Mouse (Mus musculus) embryo, embryonic 11 days (tissue): Measurements from ENCODE around the gene Pdcd5.

Experiments used
- DNase-seq: peaks from one replicate; pipeline ENCODE4 v3.0.0-alpha.2; 2015

Pdcd5 gene

GRCm38 (mm10) chr7:35647101-35647698, at the start of gene Pdcd5:
Pdcd5 (minus strand) TSS chr7:35647521.
- DNase-seq: peak; percentile 97

DNA sequence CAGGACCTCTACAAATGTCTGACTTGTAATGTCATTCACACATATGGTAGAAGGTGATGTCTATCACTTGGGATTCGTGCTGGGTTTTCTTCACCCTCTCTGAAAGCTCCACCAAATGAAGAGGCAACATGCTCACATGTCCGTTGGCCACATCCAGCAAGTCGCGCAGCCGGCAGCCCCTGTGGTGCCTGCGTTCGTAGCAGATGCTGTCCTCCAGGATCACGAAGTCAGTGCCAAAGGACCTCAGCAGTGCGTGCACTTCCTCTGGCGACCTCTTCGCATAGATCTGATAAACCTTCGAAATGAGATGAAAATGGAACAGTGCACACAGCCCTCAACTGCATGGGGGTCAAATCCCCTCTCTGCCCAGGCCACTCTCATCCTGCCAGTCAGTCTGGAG, 45.3 kb upstream of the Pdcd5 start:
- DNase-seq: no peak

- no peak for DNase-seq
Observed at GRCm38 (mm10) chr7:35692117-35692516, 44.8 kb upstream of the Pdcd5 start.

- no peak for DNase-seq
Observed at GRCm38 (mm10) chr7:35688781-35689349, 41.5 kb upstream of the Pdcd5 start.

DNA sequence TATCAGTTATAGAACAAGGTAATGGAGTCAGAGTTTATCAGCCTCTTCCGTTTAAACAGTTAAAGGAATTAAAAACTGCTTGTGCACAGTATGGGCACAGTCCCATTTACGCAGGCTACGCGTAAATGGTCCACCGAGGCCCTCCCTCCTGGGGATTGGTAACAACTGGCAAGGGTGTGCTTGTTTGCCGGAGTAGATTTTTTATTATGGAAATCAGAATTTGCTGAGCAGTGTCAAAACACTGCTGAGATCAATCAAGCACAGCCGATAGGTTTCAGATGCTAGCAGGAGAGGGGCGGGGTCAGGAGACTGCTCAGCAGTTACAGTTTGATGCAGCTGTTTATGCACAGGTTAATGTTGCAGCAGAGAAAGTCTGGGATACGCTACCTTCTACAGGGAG, 41.0 kb upstream of the Pdcd5 start:
- DNase-seq: no peak

DNA sequence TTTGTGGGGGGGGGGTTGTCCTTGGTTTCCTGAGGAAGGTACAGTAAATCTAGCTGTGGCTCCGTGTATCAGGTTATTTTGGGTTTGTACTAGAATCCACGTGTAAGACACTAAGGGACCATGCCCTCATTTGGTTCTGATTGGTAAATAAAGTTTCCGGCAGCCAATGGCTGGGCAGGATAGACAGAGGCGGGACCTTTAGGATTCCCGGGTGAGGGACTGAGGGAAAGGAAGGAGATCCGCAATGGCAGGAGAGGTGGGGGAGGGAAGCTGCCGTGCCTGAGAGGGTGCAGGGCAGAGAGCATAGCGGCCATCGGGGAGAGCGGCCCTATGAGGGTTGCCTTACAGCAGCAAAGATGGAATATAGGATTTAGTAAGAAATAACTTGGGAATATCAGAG, 39.9 kb upstream of the Pdcd5 start:
- DNase-seq: peak; percentile 62

- DNase-seq: peak; percentile 64
Observed at GRCm38 (mm10) chr7:35686756-35687155, 39.4 kb upstream of the Pdcd5 start.

DNA sequence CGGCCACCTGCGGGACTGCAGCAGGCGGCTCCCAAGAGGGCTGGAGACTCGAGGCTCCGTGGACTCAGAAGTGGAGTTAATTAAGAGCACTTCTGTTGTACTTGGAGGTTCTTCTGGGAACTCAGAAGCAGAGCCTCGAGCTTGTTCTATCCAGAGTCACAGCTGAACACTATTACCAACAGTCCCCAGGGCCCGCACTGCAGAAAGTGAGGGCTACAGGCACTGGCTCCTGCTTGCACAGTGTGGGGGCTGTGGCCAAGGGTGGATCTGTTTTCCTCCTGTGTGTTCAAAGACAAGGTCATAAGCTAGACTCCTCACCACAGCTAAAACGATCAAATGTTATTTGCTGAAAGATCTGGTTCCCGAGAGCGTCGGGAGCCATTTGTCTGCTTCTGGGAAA, 38.9 kb upstream of the Pdcd5 start:
- DNase-seq: no peak

GRCm38 (mm10) chr7:35683409-35684122, 36.2 kb upstream of the Pdcd5 start:
- DNase-seq: no peak

- no peak for DNase-seq
Observed at GRCm38 (mm10) chr7:35681559-35681958, 34.2 kb upstream of the Pdcd5 start.

- no peak for DNase-seq
Observed at GRCm38 (mm10) chr7:35678976-35679375, 31.7 kb upstream of the Pdcd5 start.

DNA sequence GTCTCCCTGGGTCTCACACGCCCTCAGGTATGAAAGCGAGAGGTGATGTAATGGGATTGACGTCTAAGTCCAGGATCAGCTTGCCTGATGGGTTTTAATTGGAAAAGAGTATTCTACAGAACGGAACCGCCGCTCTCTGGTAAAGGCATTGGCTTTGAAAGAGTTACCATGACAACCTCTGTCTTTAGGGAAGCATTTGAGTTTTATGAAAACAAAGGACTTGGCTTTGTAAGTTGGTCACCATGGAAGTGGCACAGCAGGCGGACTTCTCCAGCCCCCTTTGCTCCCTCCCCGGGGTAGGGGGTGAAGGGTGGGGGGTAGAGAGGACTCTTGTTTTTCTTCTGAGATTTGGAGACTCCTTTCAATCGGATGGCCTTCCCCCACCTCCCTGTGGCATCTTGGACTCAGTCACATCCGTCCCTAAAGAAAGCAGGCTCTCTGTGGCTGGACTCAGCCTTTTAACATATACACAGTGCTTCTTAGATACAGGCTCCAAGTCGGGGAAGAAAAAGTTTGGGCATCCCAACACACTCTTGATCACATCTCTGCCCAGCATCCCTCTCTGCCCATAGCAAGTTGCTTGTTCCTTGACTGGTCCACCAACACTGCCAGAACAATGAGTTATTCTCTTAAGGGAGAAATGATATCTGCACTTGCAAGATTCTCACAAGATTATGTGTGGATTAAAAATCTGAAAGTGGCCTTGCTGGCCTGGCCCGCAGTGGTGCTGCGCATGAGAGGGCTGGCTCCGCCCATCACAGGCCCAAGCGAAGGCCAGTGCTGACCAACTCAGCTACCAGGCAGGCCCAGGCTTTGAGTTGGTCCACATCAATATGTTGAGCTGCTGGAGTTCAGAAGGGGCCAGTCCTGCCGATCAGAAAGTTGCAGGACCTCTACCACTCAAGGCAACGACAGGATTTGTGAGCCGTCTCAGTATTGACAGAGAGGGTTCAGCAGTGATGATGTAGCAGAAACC, 21.0 kb upstream of the Pdcd5 start:
- peak; percentile 76 for DNase-seq

GRCm38 (mm10) chr7:35663790-35664376, 16.6 kb upstream of the Pdcd5 start:
- DNase-seq: no peak

DNA sequence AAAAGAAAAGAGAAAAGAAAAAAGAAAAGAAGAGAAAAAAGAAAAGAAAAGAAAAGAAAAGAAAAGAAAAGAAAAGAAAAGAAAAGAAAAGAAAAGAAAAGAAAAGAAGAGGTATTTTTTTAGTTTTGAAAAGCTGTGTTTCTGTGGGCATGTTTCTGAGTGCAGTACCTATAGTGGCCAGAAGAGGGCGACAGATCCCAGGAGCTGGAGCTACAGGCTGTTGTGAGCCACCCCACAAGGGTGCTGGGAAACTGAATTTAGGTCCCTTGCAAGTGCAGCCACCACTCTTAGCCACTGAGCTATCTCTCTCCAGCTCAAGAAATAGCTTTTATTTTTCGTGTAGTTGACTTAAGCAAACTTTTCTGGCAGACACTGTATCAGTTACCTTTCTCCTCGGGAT, 11.9 kb upstream of the Pdcd5 start:
- no peak for DNase-seq

- no peak for DNase-seq
Observed at GRCm38 (mm10) chr7:35657829-35658228, 10.5 kb upstream of the Pdcd5 start.

DNA sequence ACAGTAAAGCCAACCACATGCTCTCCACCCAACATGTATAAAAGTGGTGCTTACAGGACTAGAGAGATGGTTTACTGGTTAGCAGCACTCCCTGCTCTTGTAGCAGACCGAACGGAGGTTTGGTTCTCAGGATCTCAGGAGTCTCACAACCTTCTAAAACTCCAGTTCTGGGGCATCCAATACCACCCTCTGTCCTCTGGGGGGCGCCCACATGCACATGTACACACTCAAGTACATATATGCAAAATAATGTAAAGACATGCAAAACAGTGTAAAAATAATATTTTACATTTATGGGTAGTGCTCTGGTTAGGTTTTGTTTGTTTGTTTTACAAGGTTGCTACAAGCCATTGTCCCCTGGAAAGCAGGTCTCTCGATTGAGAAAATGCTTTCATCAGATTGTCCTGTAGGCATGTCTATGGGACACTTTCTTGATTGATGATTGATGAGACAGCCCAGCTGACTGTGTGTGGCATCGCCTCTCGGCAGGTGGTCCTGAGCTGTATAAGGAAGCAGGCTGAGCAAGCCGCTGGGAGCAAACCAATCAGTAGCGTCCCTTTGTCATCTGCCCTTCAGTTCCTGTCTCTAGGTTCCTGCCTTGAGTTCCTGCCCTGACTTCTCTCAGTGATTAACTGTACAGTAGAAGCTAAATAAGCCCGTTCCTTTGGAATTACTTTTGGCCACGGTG, 4.4 kb upstream of the Pdcd5 start:
- DNase-seq: no peak

GRCm38 (mm10) chr7:35650716-35651410, 3.5 kb upstream of the Pdcd5 start:
- no peak for DNase-seq

GRCm38 (mm10) chr7:35649071-35649470, 1.8 kb upstream of the Pdcd5 start:
- DNase-seq: no peak

GRCm38 (mm10) chr7:35648239-35649069, 1.1 kb upstream of the Pdcd5 start:
- no peak for DNase-seq

DNA sequence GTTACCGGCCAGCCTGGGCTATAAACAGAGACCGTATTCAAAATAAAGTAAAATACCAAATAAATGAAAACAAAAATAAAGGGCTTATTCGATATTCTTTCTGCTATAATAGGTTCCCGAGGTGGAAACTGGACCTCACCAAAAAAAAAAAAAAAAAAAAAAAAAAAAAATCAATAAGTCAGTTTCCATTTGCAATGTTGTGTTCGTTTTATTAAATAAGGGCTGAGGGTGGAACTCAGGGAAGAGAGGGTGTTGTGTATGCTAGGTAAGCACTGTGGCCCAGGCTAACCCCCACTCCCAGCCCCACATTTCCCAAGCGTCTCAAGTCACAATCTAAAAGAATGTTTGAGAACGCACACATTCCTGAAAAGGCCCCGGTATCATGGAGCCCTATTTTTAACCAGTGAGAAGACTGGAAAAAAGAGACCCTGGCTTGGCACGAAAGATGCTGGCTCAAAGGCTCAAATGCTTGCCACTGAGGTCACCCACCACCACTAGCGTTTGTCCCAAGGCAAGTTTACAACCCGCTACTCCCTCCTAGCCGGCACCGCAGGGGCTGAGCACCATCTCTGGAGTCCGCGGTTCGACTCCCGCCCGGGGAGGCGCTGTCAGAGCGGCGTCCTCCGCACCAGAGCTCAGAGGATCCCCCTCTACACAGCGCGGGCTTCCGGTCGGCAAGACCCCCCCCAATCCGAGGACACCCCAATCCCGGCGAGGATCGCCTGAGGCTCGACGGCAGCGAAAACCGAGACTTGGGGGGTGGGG, 822 bp downstream of the Pdcd5 start:
- DNase-seq: peak; percentile 56
